Mouse (Mus musculus): ENCODE results near the gene Sirt2. TPM values are rescaled to one million over a fixed set of nuclear protein-coding genes. Genes with fewer than 3 reads are reported as not detected.
A peak's percentile ranks its signal among the peaks of the same experiment; 100 is the strongest.

Gene Sirt2
- total RNA-seq, 2 experiments from 2014 or later: 218 to 227 TPM

DNA sequence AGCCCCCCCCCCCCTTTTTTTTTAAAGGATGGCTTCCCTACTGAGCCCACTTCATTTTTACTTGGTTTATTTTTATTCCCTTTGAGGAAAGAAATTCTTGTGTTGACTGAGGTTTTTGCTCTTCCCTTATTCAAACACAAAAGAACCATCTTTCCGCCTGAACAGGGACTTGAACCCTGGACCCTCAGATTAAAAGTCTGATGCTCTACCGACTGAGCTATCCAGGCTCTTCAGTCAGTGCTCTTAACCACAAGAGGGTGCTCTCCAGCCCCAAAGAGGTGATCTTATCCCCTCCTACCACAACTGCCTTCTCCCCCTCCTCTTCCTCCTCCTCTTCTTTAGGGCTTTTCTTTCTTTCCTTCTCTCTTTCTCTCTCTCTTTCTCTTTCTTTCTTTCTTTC, 27.3 kb downstream of the Sirt2 start:
- no peak for DNase-seq (ENCODE audit: extremely low spot score in 1 of 2, low spot score in 1 of 2)

DNA sequence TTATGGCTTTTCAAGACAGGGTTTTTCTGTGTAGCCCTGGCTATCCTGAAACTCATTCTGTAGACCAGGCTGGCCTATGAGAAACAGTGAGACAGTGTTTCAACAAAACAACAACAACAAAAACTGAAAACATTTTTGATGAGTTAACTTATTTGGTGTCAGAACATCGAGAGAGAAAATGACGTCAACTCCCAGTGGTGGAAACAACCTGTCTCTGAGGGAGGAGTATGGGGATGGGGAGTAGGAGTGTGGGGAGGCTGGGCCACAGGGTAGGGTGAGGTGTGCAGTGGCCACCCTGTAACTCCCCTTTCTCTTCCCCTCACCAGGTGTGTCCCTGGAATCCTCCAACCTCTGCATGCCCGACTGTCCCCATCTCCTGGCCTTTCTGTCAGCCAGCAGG, 28.0 kb downstream of the Sirt2 start:
- DNase-seq (ENCODE audit: extremely low spot score in 1 of 2, low spot score in 1 of 2): no peak

GRCm38 (mm10) chr7:28795832-28796231, 29.3 kb downstream of the Sirt2 start:
- no peak for DNase-seq (ENCODE audit: extremely low spot score in 1 of 2, low spot score in 1 of 2)

DNA sequence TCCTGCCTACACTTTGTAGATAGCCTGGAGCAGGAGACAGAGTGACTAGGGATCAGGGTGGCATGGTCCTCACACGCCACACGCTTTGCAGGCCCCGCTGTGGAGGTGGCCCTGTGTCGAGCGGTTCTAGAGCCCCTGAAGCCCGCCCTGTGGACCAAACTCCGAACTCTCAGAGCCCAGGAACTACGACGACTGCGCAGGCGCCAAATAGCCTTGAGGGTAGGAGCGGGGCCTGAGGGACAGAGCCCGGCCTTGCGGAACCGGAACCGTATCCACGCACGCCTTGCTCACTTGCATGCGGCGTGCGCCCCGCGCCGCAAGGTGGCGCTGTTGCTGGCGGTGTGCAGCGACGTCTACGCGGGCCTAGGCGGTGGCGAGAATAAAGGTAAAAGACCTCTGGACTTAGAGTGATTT, 30.0 kb downstream of the Sirt2 start:
- peak; percentile 78 to 79 for DNase-seq (ENCODE audit: extremely low spot score in 1 of 2, low spot score in 1 of 2)

DNA sequence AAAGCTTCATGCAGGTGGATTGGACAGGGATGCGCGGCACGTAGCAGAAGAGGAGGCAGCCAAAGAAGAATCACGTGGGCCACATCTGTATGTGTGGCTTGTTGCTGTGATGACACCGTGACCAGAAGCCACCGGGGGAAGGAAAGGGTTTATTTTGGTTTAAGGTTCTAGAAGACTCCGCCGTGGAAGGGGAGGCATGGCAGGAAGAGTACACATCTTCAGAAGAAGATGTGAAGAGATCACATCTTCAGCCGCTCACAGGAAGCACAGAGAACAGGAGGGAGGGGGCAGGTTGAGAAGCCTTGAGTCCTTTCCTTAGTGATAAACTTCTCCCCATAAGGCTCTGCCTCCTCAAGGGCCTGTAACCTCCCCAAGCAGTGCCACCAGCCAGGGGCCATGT, 33.5 kb downstream of the Sirt2 start:
- DNase-seq (ENCODE audit: extremely low spot score in 1 of 2, low spot score in 1 of 2): no peak

GRCm38 (mm10) chr7:28801451-28801850, 34.9 kb downstream of the Sirt2 start:
- no peak for DNase-seq (ENCODE audit: extremely low spot score in 1 of 2, low spot score in 1 of 2)

GRCm38 (mm10) chr7:28801901-28802670, 35.6 kb downstream of the Sirt2 start:
- DNase-seq (ENCODE audit: extremely low spot score in 1 of 2, low spot score in 1 of 2): no peak

DNA sequence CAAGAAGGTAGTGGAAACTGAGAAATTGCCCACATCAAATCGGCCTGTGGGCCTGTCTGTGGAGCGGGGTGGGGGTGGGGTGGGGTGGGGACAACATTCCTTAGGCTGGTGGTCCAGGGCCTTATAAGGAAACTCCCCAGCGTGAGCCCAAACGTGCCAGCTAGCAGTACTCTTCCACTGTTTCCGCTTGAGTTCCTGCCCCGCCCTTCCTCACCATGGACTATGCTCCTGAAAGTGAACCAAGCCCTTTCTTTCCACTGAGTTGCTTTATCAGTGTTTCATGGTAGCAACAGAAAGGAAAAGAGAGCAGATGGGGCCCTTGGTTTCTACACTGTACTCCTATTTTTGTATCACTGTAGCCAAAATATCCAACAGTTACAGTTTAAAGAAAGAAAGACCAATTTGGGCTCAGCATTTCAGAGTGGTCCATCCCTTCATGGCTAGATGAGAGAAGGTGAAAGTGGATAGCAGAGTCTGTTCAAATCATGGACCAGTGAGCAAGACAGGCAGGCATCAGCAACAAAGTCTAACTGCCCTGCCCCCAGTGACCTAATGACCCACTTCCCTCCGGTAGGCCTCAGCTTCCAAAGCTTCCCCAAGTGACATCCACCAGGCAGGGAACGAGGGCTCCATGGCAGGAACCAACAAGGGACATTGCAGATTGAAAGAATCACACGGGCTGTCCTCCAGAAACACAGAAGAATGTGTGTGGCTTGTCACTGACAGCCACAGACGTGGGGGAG, 36.5 kb downstream of the Sirt2 start:
- DNase-seq (ENCODE audit: extremely low spot score in 1 of 2, low spot score in 1 of 2): no peak

GRCm38 (mm10) chr7:28803756-28804155, 37.2 kb downstream of the Sirt2 start:
- no peak for DNase-seq (ENCODE audit: extremely low spot score in 1 of 2, low spot score in 1 of 2)

DNA sequence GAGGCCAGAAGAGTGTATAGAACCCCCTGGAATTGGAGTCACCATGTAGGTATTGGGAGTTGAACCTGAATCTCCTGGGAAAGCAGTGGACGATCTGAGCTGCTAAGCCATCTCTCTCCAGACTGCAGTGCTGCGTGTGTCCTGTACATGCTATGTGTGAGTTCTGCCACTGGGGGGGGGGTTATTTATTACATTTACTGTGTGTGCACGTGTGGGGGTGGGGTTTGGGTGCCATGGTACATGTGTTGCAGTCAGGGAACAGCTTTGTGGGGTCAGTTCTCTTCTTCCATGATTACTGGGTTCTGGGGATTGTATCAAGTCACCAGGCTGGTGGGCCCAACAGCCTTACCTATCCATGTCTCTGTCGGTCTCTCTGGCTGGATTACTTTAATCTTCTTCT, 40.3 kb downstream of the Sirt2 start:
- DNase-seq (ENCODE audit: extremely low spot score in 1 of 2, low spot score in 1 of 2): no peak

- no peak for DNase-seq (ENCODE audit: extremely low spot score in 1 of 2, low spot score in 1 of 2)
Observed at GRCm38 (mm10) chr7:28807641-28808220, 41.2 kb downstream of the Sirt2 start.

GRCm38 (mm10) chr7:28808221-28808941, 41.8 kb downstream of the Sirt2 start, which contains the start of gene Hnrnpl:
Gene Hnrnpl, plus strand, starts transcription at chr7:28808541.
- no peak for DNase-seq (ENCODE audit: extremely low spot score in 1 of 2, low spot score in 1 of 2)

DNA sequence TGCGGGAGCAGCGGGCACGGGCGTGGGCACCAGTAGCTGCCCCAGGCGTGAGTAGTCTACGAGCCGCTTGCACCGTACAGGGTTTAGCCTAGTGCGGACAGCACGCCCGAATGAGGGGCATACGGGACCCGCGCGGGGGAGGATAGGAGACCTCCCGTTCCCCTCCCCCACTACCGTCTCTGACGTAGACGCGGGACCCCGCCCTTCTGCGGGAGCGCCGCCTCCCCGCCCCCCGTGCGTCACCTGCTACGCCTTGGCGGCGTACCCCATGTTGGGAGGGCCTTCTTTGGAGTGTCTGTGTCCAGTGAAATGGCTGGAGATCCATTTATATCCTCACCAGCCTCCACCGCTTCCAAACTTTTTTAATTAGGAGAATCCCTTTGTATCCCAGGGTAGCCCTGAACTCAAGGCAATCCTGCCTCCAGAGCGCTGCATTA, 42.4 kb downstream of the Sirt2 start:
- peak; percentile 95 to 96 for DNase-seq (ENCODE audit: extremely low spot score in 1 of 2, low spot score in 1 of 2)

GRCm38 (mm10) chr7:28809401-28810089, 43.0 kb downstream of the Sirt2 start:
- DNase-seq (ENCODE audit: extremely low spot score in 1 of 2, low spot score in 1 of 2): peak; percentile 47 to 61

GRCm38 (mm10) chr7:28810107-28811066, 43.9 kb downstream of the Sirt2 start:
- peak; percentile 96 to 98 for DNase-seq (ENCODE audit: extremely low spot score in 1 of 2, low spot score in 1 of 2)

- DNase-seq (ENCODE audit: extremely low spot score in 1 of 2, low spot score in 1 of 2): peak; percentile 87 to 95
Observed at GRCm38 (mm10) chr7:28811228-28811627, 44.7 kb downstream of the Sirt2 start.

DNA sequence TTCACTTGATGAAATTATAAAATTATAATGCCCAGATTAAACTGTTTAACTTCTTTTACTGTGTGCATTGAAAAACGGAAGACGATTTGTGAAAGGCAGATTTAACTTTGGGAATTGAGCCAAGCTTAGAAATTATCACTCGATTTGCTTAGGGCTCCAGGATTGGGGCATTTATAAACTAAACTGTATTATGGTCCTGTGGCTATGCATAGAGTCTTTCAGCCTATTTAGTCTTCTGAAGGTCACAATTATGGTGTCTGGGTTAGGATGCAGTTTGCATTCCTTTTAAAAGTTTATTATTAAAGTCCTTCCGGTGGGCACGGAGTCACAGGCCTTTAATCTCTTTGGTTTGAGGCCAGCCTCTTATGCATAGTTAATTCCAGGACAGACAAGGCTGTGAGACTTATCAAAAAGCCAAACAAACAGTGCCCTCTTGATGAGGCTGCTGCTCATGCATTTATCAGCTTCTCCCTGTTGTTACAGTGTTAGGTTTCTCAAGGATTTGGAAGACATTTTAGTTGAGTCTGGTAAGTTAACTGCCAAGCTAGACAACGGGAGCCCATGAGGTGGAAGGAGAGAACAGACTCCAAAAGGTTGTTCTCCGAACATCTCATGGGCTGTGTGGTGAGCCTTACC, 45.2 kb downstream of the Sirt2 start:
- DNase-seq (ENCODE audit: extremely low spot score in 1 of 2, low spot score in 1 of 2): no peak

GRCm38 (mm10) chr7:28812436-28812835, 45.9 kb downstream of the Sirt2 start:
- DNase-seq (ENCODE audit: extremely low spot score in 1 of 2, low spot score in 1 of 2): no peak
